Mouse (Mus musculus): ENCODE measurements around the gene Best1. TPM values are rescaled to one million over a fixed set of nuclear protein-coding genes. Genes with fewer than 3 reads are reported as not detected.

The Best1 gene
- polyA plus RNA-seq (2015; fragmentation: Nextera tagmentation; extraction: Ambion mirVana): 0.61 and 0.89 TPM in 2 replicates

DNA sequence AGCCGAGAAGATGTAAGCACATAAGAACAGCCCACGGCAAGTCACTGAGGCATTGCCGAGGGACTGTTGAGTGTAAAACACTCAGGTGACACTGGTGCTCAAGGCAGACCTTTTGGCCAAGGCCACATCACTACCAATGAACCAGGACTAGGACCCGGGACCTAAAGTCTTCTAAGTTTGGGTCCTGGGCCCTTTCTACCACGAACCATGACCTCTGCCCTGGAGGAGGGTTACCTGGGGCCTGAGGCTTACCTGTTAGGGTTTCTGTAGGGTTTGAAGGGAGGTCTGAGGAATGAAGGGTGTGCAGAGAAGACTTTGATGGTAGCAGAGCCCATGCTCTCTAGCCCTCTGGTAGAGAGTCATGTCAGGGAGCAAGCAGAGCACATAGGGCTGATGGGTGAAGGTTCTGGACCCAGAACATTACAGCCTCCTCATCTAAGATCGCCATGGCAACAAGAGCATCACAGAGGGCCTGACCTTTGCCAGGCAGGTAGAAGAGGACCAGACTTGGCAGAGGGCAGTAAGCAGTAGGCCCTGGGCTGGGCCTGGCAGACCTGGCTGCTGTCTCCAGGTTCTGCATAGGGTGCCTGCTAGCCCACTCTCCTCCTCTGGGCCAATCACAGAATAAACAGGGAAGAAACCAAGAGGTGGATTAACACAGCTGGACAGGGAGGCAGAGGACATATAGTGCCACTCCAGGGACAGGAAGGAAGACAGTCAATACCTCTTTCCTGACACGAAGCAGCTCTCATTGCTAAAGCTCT, at the start of gene Best1, which contains the start of gene Rab3il1:
TSS of gene Best1 (minus strand) at position 428 of the 764 bp plus-strand sequence.
TSS of gene Rab3il1 (plus strand) at position 464 of the 764 bp plus-strand sequence.
- H3K4me3 ChIP-seq (ENCODE audit: low read depth, low read length): no peak within 1 kb of the TSS
- no peaks in the 10 kb centered on the region for H3K4me1 ChIP-seq (replicated peaks; ENCODE audit: control insufficient read depth, insufficient read depth, low read length)
- H3K27me3 ChIP-seq (replicated peaks; ENCODE audit: control insufficient read depth, insufficient read depth, low read length): no peaks in the 10 kb centered on the region
- 82% methylated on average over 7 of the region's 7 CpGs for WGBS
- no peaks in the 10 kb centered on the region for H3K9me3 ChIP-seq (ENCODE audit: control insufficient read depth)
- TF ChIP-seq CTCF (IDR thresholded peaks at IDR 0.05; ENCODE audit: low read depth): no peak
- ATAC-seq: no peak
- H3K36me3 ChIP-seq (ENCODE audit: control insufficient read depth, insufficient read depth): no peaks in the 10 kb centered on the region
- no peak within 1 kb of the TSS for H3K27ac ChIP-seq (ENCODE audit: low read depth, low read length)
- no peak within 1 kb of the TSS for H3K9ac ChIP-seq (ENCODE audit: low read depth, low read length)
- H3K4me2 ChIP-seq (replicated peaks; ENCODE audit: low read depth): no peak within 1 kb of the TSS

GRCm38 (mm10) chr19:10050438-10050837, 49.0 kb upstream of the Best1 start:
- 29% methylated on average over 2 of the region's 2 CpGs for WGBS
- H3K4me1 ChIP-seq (replicated peaks; ENCODE audit: control insufficient read depth, insufficient read depth, low read length): 0 out of 2 replicates have a peak, but pooled peaks cover 11% of the 10 kb centered on the region
- H3K4me2 ChIP-seq (replicated peaks; ENCODE audit: low read depth): no peak overlapping the region
- H3K27ac ChIP-seq (ENCODE audit: low read depth, low read length): 0 out of 2 replicates have a peak overlapping the region, but pooled peaks have one; percentile 15
- no peaks in the 10 kb centered on the region for H3K9me3 ChIP-seq (ENCODE audit: control insufficient read depth)
- H3K9ac ChIP-seq (ENCODE audit: low read depth, low read length): no peak overlapping the region
- TF ChIP-seq CTCF (IDR thresholded peaks at IDR 0.05; ENCODE audit: low read depth): no peak
- H3K36me3 ChIP-seq (ENCODE audit: control insufficient read depth, insufficient read depth): peaks cover 14% of the 10 kb centered on the region; the same call in 1 of the 2 replicates
- no peaks in the 10 kb centered on the region for H3K27me3 ChIP-seq (replicated peaks; ENCODE audit: control insufficient read depth, insufficient read depth, low read length)
- no peak overlapping the region for H3K4me3 ChIP-seq (ENCODE audit: low read depth, low read length)
- peak; percentile 86 for ATAC-seq

DNA sequence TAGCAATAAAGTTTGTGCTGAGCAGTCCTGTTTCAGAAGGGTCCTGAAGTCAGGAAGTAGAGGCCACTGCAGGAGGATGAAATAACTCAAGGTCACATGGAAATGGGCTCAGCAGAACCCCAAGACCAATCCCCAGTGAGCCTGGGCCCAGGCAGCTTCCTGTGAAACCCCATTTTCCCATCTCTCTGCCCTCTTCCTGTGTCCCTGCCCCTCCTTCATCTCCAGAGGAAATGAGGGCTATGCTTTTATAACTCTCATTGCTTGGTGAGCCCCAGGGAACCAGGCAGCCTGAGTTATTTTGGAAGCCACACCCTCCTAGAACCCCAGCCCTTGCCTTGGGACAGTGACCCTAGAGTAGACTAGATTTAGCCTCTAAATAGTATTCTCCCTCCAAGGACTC, 48.1 kb upstream of the Best1 start:
- Histone ChIP-seq H3K27me3 (replicated peaks; ENCODE audit: control insufficient read depth, insufficient read depth, low read length) (no peaks in the 10 kb centered on the region), H3K36me3 (ENCODE audit: control insufficient read depth, insufficient read depth) (peaks cover 11% of the 10 kb centered on the region; the same call in 1 of the 2 replicates), H3K27ac (ENCODE audit: low read depth, low read length) (no peak overlapping the region), H3K4me2 (replicated peaks; ENCODE audit: low read depth) (no peak overlapping the region), H3K4me3 (ENCODE audit: low read depth, low read length) (no peak overlapping the region), H3K4me1 (replicated peaks; ENCODE audit: control insufficient read depth, insufficient read depth, low read length) (0 out of 2 replicates have a peak, but pooled peaks cover 11% of the 10 kb centered on the region), H3K9me3 (ENCODE audit: control insufficient read depth) (no peaks in the 10 kb centered on the region), H3K9ac (ENCODE audit: low read depth, low read length) (no peak overlapping the region)
- no peak for TF ChIP-seq CTCF (IDR thresholded peaks at IDR 0.05; ENCODE audit: low read depth)
- no peak for ATAC-seq

- H3K36me3 ChIP-seq (ENCODE audit: control insufficient read depth, insufficient read depth): no peaks in the 10 kb centered on the region
- no peak overlapping the region for H3K4me3 ChIP-seq (ENCODE audit: low read depth, low read length)
- no peak for ATAC-seq
- peaks cover 11% of the 10 kb centered on the region; the same call in 1 of the 2 replicates for H3K4me1 ChIP-seq (replicated peaks; ENCODE audit: control insufficient read depth, insufficient read depth, low read length)
- no peak overlapping the region for H3K4me2 ChIP-seq (replicated peaks; ENCODE audit: low read depth)
- H3K27ac ChIP-seq (ENCODE audit: low read depth, low read length): no peak overlapping the region
- 44% methylated on average over 3 of the region's 3 CpGs for WGBS
- TF ChIP-seq CTCF (IDR thresholded peaks at IDR 0.05; ENCODE audit: low read depth): no peak
- H3K27me3 ChIP-seq (replicated peaks; ENCODE audit: control insufficient read depth, insufficient read depth, low read length): no peaks in the 10 kb centered on the region
- H3K9me3 ChIP-seq (ENCODE audit: control insufficient read depth): no peaks in the 10 kb centered on the region
- H3K9ac ChIP-seq (ENCODE audit: low read depth, low read length): no peak overlapping the region
These were observed 45.5 kb upstream of the Best1 start for GRCm38 (mm10) chr19:10046983-10047382.

DNA sequence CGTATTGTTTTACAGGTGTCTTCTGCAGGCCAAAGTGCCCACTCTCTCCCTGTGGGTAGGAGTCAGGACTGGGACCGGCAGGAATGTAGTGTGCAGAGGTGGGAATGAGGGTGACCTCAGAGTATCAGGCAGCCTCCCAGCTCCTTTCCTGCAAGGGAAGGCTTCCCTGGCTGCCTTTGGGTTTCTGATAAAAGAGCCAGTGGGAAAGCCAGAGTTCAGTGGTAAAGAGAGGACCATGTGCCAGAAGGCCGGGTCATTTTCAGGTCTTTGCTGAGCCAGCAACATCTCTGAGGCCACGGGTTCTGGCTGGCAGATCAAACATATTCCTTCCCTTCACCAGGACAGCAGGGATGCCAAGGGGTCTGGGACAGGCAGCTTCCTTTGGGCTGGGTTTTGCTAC, 44.9 kb upstream of the Best1 start:
- Histone ChIP-seq H3K4me1 (replicated peaks; ENCODE audit: control insufficient read depth, insufficient read depth, low read length) (peaks cover 14% of the 10 kb centered on the region; the same call in 1 of the 2 replicates), H3K4me3 (ENCODE audit: low read depth, low read length) (no peak overlapping the region), H3K9me3 (ENCODE audit: control insufficient read depth) (no peaks in the 10 kb centered on the region), H3K27ac (ENCODE audit: low read depth, low read length) (no peak overlapping the region), H3K36me3 (ENCODE audit: control insufficient read depth, insufficient read depth) (no peaks in the 10 kb centered on the region; the same call in 1 of the 2 replicates), H3K9ac (ENCODE audit: low read depth, low read length) (no peak overlapping the region), H3K27me3 (replicated peaks; ENCODE audit: control insufficient read depth, insufficient read depth, low read length) (no peaks in the 10 kb centered on the region), H3K4me2 (replicated peaks; ENCODE audit: low read depth) (no peak overlapping the region)
- TF ChIP-seq CTCF (IDR thresholded peaks at IDR 0.05; ENCODE audit: low read depth): no peak
- 44% methylated on average over 4 of the region's 4 CpGs for WGBS
- ATAC-seq: no peak

DNA sequence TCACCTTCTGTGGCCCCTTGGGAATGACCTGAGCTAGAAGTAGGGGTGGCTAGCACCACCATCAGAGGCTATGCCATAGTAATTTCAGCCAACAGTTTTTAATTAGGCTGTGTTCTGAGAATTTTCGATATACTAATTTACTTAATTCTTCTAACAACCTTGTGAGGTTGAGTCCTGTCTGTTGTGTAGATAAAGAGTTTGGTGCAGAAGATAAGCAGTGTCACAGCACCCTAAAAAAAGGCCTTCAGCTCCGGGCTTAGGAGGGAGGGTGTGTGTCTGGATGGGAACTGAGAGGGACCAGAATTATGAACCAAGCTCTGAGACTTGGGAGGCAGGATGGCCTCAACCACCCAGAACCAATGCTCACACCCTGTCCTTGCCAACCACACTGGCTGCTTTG, 44.3 kb upstream of the Best1 start:
- H3K36me3 ChIP-seq (ENCODE audit: control insufficient read depth, insufficient read depth): no peaks in the 10 kb centered on the region; the same call in 1 of the 2 replicates
- WGBS: 78% methylated on average over 2 of the region's 2 CpGs
- no peak overlapping the region for H3K27ac ChIP-seq (ENCODE audit: low read depth, low read length)
- no peak for ATAC-seq
- H3K4me2 ChIP-seq (replicated peaks; ENCODE audit: low read depth): no peak overlapping the region
- H3K4me3 ChIP-seq (ENCODE audit: low read depth, low read length): no peak overlapping the region
- no peaks in the 10 kb centered on the region for H3K9me3 ChIP-seq (ENCODE audit: control insufficient read depth)
- peaks cover 7% of the 10 kb centered on the region; the same call in 1 of the 2 replicates for H3K4me1 ChIP-seq (replicated peaks; ENCODE audit: control insufficient read depth, insufficient read depth, low read length)
- TF ChIP-seq CTCF (IDR thresholded peaks at IDR 0.05; ENCODE audit: low read depth): no peak
- no peak overlapping the region for H3K9ac ChIP-seq (ENCODE audit: low read depth, low read length)
- H3K27me3 ChIP-seq (replicated peaks; ENCODE audit: control insufficient read depth, insufficient read depth, low read length): no peaks in the 10 kb centered on the region

All from intestine, postnatal 0 days (tissue).